Mouse (Mus musculus): ENCODE data around the gene Mcrip1.

The Mcrip1 gene

GRCm38 (mm10) chr11:120509940-120510339, 39.6 kb downstream of the Mcrip1 start:
- no peak for DNase-seq

- no peak for DNase-seq
Observed at GRCm38 (mm10) chr11:120508290-120508870, 41.1 kb downstream of the Mcrip1 start.

- DNase-seq: no peak
Observed at GRCm38 (mm10) chr11:120507611-120508289, 41.8 kb downstream of the Mcrip1 start.

- DNase-seq: peak; percentile 73
Observed at GRCm38 (mm10) chr11:120506899-120507298, 42.6 kb downstream of the Mcrip1 start.

GRCm38 (mm10) chr11:120505661-120506060, 43.9 kb downstream of the Mcrip1 start:
- no peak for DNase-seq

- no peak for DNase-seq
Observed at GRCm38 (mm10) chr11:120501701-120502100, 47.8 kb downstream of the Mcrip1 start.

GRCm38 (mm10) chr11:120501018-120501417, 48.5 kb downstream of the Mcrip1 start:
- DNase-seq: peak; percentile 59

GRCm38 (mm10) chr11:120500357-120500756, 49.2 kb downstream of the Mcrip1 start:
- DNase-seq: peak; percentile 96

- DNase-seq: no peak
Observed at GRCm38 (mm10) chr11:120499894-120500293, 49.6 kb downstream of the Mcrip1 start.

- no peak for DNase-seq
Observed at GRCm38 (mm10) chr11:120498891-120499290, 50.6 kb downstream of the Mcrip1 start.

- DNase-seq: no peak
Observed at GRCm38 (mm10) chr11:120498226-120498625, 51.3 kb downstream of the Mcrip1 start.

- DNase-seq: no peak
Observed at GRCm38 (mm10) chr11:120497436-120497835, 52.1 kb downstream of the Mcrip1 start.

- no peak for DNase-seq
Observed at GRCm38 (mm10) chr11:120493911-120494310, 55.6 kb downstream of the Mcrip1 start.

GRCm38 (mm10) chr11:120493351-120493750, 56.2 kb downstream of the Mcrip1 start:
- peak; percentile 62 for DNase-seq
